In genomic region chr16:18148208-18148876, GRCm38 (mm10) we compare ENCODE assay signal across 9 mouse cellular contexts. TPM values are rescaled to one million over a fixed set of nuclear protein-coding genes. Genes with fewer than 3 reads are reported as not detected.
DNase-seq lines count a peak whose midpoint lies in the region; ATAC-seq and TF ChIP-seq lines count a peak whose summit lies in the region.
"Had no signal": no experiment of that assay in that cellular context is flagged by ENCODE, and none has a peak within 500 bp of the region (broad histone marks: within the 10 kb centered on the region; RNA-seq: fewer than 3 reads in every experiment).

No protein-coding gene starts in this region.

- H3K4me1 ChIP-seq in cerebellum, adult 2 months (ENCODE audit: control insufficient read depth, insufficient read depth, low read length): peaks cover 92% of the 10 kb centered on the region
- H3K4me1 ChIP-seq in midbrain, embryonic 13.5 days (replicated peaks): peaks cover 81% of the 10 kb centered on the region

- peak overlapping the region; percentile 28 for H3K4me2 ChIP-seq in midbrain, embryonic 13.5 days (replicated peaks)

- no peaks in the 10 kb centered on the region for H3K27me3 ChIP-seq in cerebellum, adult 2 months (ENCODE audit: control insufficient read depth, insufficient read depth, low read length)
- no peaks in the 10 kb centered on the region for H3K27me3 ChIP-seq in midbrain, embryonic 13.5 days

- H3K9me3 ChIP-seq in midbrain, embryonic 13.5 days: no peaks in the 10 kb centered on the region

- 21% methylated on average over 6 of the region's 6 CpGs for WGBS in cerebellum, adult 2 months
- WGBS in midbrain, embryonic 13.5 days: 2% methylated on average over 6 of the region's 6 CpGs

- peaks cover 22% of the 10 kb centered on the region for H3K36me3 ChIP-seq in midbrain, embryonic 13.5 days

- ATAC-seq in granulocyte monocyte progenitor cell, adult 5-6 weeks (replicated peaks; ENCODE audit: poor library complexity, severe bottlenecking): peak; percentile 70
- peak; percentile 93 for ATAC-seq in midbrain, embryonic 13.5 days

- H3K27ac ChIP-seq in cerebellum, adult 2 months (ENCODE audit: insufficient read depth, low read length): 0 out of 2 replicates have a peak overlapping the region, but pooled peaks have one; percentile 17
- peak overlapping the region; percentile 81 for H3K27ac ChIP-seq in midbrain, embryonic 13.5 days

- TF ChIP-seq CTCF in cerebellum, adult 2 months (IDR thresholded peaks at IDR 0.05; ENCODE audit: borderline replicate concordance, insufficient read depth, low read depth, low read length): no peak

- DNase-seq in cerebellum, adult 2 months: peak in 1 of 2 experiments; percentile 36
- no peak for DNase-seq in cerebellum, adult 8-10 months
- DNase-seq in embryo, embryonic 10.5 days (ENCODE audit: low spot score): peak; percentile 66
- no peak for DNase-seq in adrenal gland, postnatal 36 days
- no peak for DNase-seq in heart, postnatal 4 days
- no peak for DNase-seq in testis, postnatal 14 days (ENCODE audit: low spot score)
- DNase-seq: heart, postnatal 14 days had no signal

- no peak overlapping the region for H3K4me3 ChIP-seq in cerebellum, adult 2 months (replicated peaks; ENCODE audit: insufficient read depth, low read depth, low read length)
- H3K4me3 ChIP-seq in midbrain, embryonic 13.5 days (replicated peaks): no peak overlapping the region

- TF ChIP-seq POLR2A in cerebellum, adult 2 months (IDR thresholded peaks at IDR 0.05; ENCODE audit: borderline replicate concordance, insufficient read depth, low read length): no peak

- 0 out of 2 replicates have a peak overlapping the region, but pooled peaks have one; percentile 7 for H3K9ac ChIP-seq in midbrain, embryonic 13.5 days (replicated peaks)

RNA-seq across cellular contexts. Expression of gene Rtn4r, which starts 20.9 kb away (rescaled TPM):
- polyA plus RNA-seq in cerebellum, adult 2 months (2012; rRNA removed): 82.9 and 97.4 TPM in 2 replicates
- 4.5 and 14.7 TPM in 2 replicates for total RNA-seq in granulocyte monocyte progenitor cell, adult 5-6 weeks (2014; fragmentation: Nextera tagmentation)
- 2.7 and 2.9 TPM in 2 replicates for total RNA-seq in granulocyte monocyte progenitor cell, adult 5-6 weeks (2017)
- polyA plus RNA-seq in midbrain, embryonic 13.5 days (2015; fragmentation: Nextera tagmentation; extraction: Ambion mirVana): 10.4 and 13.4 TPM in 2 replicates
- under 1 TPM in 1 of 2 experiments, not detected in 1; 0.20 TPM for total RNA-seq in adrenal gland, postnatal 36 days (2021)
- total RNA-seq in heart, postnatal 4 days (2021): 1 to 10 TPM; 6.0 to 7.8 TPM

RNA-seq across cellular contexts. Expression of gene Prodh, which starts 58.3 kb away (rescaled TPM):
- polyA plus RNA-seq in cerebellum, adult 2 months (2012; rRNA removed): 45.1 and 55.8 TPM in 2 replicates
- total RNA-seq in granulocyte monocyte progenitor cell, adult 5-6 weeks (2014; fragmentation: Nextera tagmentation): 30.0 and 39.3 TPM in 2 replicates
- 57.8 and 64.9 TPM in 2 replicates for total RNA-seq in granulocyte monocyte progenitor cell, adult 5-6 weeks (2017)
- 4.9 and 5.2 TPM in 2 replicates for polyA plus RNA-seq in midbrain, embryonic 13.5 days (2015; fragmentation: Nextera tagmentation; extraction: Ambion mirVana)
- 10 to 100 TPM; 13.1 to 47.7 TPM for total RNA-seq in adrenal gland, postnatal 36 days (2021)
- total RNA-seq in heart, postnatal 4 days (2021): 1 to 10 TPM; 5.3 to 6.0 TPM
